Comparison of ENCODE assay signal across 10 mouse cellular contexts in the genomic region with DNA sequence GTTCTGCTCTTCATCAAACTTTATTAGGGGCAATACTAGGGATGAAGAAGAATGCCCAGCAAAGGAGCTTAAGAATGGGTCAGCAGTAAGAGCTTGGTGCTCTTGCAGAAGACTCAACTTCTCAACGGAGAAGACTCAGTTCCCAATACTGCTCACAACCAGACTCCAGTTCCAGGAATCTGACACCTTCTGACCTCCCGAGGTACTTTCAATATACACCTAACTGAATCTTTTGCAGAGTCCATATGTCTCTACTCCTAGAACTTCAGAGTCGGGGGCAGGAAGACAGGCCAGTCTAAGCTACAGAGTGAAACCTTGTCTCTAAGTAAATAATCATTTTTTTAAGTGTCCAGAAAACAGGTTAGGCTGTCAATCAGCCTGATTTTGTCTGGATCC. TPM values are rescaled to one million over a fixed set of nuclear protein-coding genes. Genes with fewer than 3 reads are reported as not detected.
DNase-seq lines count a peak whose midpoint lies in the region; ATAC-seq and TF ChIP-seq lines count a peak whose summit lies in the region.
"Had no signal": no experiment of that assay in that cellular context is flagged by ENCODE, and none has a peak within 500 bp of the region (broad histone marks: within the 10 kb centered on the region; RNA-seq: fewer than 3 reads in every experiment).

No protein-coding gene starts in this region.

- H3K79me2 ChIP-seq in myocyte (ENCODE audit: control insufficient read depth, insufficient read depth) = peaks cover 16% of the 10 kb centered on the region

- peak overlapping the region; percentile 83 for H3K4me3 ChIP-seq in heart, postnatal 0 days (ENCODE audit: low read depth, low read length)
- H3K4me3 ChIP-seq in myocyte = peak overlapping the region; percentile 24

- ATAC-seq in heart, postnatal 0 days (ENCODE audit: insufficient read depth, low read depth) = no peak
- ATAC-seq in cerebellum, adult (ENCODE audit: insufficient number of reproducible peaks, low FRiP score, low TSS enrichment) = no peak

- H3K36me3 ChIP-seq in heart, postnatal 0 days (replicated peaks; ENCODE audit: control insufficient read depth, insufficient read depth, low read length) = no peaks in the 10 kb centered on the region; the same call in 1 of the 2 replicates
- no peaks in the 10 kb centered on the region for H3K36me3 ChIP-seq in myocyte (ENCODE audit: control insufficient read depth, insufficient read depth)
- H3K36me3 ChIP-seq: G1E had no signal

- H3K27ac ChIP-seq in heart, postnatal 0 days (ENCODE audit: low read depth) = peak overlapping the region; percentile 15; the same call in 1 of the 2 replicates

- H3K9me3 ChIP-seq in heart, postnatal 0 days (replicated peaks; ENCODE audit: control insufficient read depth, low read length) = no peaks in the 10 kb centered on the region

- no peaks in the 10 kb centered on the region for H3K27me3 ChIP-seq in heart, postnatal 0 days (ENCODE audit: control insufficient read depth, insufficient read depth, low read length)
- peaks cover 4% of the 10 kb centered on the region for H3K27me3 ChIP-seq in myocyte (ENCODE audit: control insufficient read depth, insufficient read depth, insufficient read length)

- peak; percentile 5 for DNase-seq in heart, postnatal 0 days (ENCODE audit: low spot score)
- DNase-seq in heart, adult 11 months = no peak
- peak; percentile 11 for DNase-seq in brain, embryonic 14.5 days (ENCODE audit: low read depth)
- DNase-seq in hindlimb bud, embryonic 11.5 days (ENCODE audit: extremely low spot score, low read depth, low spot score) = peak; percentile 16
- no peak for DNase-seq in thymus, adult 18-20 months
- DNase-seq in frontal cortex, postnatal 10 days (ENCODE audit: low spot score in 2 of 2) = no peak

- no peak for TF ChIP-seq POLR2A in brain, embryonic 14.5 days (IDR thresholded peaks at IDR 0.05; ENCODE audit: borderline replicate concordance, extremely low read depth, insufficient read depth, insufficient read length, poor library complexity, severe bottlenecking)
- no peak for TF ChIP-seq POLR2A in myocyte (IDR thresholded peaks at IDR 0.05; ENCODE audit: insufficient read length, low read depth)

- H3K4me2 ChIP-seq in heart, postnatal 0 days (ENCODE audit: low read depth, low read length) = peak overlapping the region; percentile 74
- peak overlapping the region; percentile 82 for H3K4me2 ChIP-seq in myocyte (ENCODE audit: low read depth)

- peaks cover 7% of the 10 kb centered on the region; the same call in 1 of the 2 replicates for H3K4me1 ChIP-seq in heart, postnatal 0 days (ENCODE audit: control insufficient read depth, insufficient read depth)

- no peak for TF ChIP-seq EP300 in heart, postnatal 0 days (IDR thresholded peaks at IDR 0.05; ENCODE audit: low read depth)

- peak overlapping the region; percentile 96 for H3ac ChIP-seq in myocyte (ENCODE audit: control insufficient read depth, insufficient read length)

- H3K9ac ChIP-seq in heart, postnatal 0 days (replicated peaks; ENCODE audit: low read depth, low read length) = peak overlapping the region; percentile 96

- WGBS in heart, postnatal 0 days = 7% methylated on average over 3 of the region's 3 CpGs

- no peak for TF ChIP-seq CTCF in heart, postnatal 0 days (IDR thresholded peaks at IDR 0.05; ENCODE audit: low read depth)
- no peak for TF ChIP-seq CTCF in brain, embryonic 14.5 days (IDR thresholded peaks at IDR 0.05; ENCODE audit: borderline replicate concordance, extremely low read depth, insufficient read depth, insufficient read length)

TF ChIP-seq in myocyte, 11 proteins besides CTCF, POLR2A, EP300 and RAD21:
- no peak for TF ChIP-seq MYOD1 (IDR thresholded peaks at IDR 0.05; ENCODE audit: control insufficient read depth in 1 of 3, insufficient read length in 2 of 3, low read depth in 2 of 3)
- no peak for TF ChIP-seq E2F4 (IDR thresholded peaks at IDR 0.05; ENCODE audit: insufficient read depth)
- no peak for TF ChIP-seq REST (IDR thresholded peaks at IDR 0.05; ENCODE audit: insufficient read depth, insufficient read length)
- no peak for TF ChIP-seq TCF3 (IDR thresholded peaks at IDR 0.05; ENCODE audit: insufficient read length, low read depth)
- TF ChIP-seq MYOG (IDR thresholded peaks at IDR 0.05; ENCODE audit: control insufficient read depth in 1 of 3, insufficient read depth in 1 of 3, insufficient read length in 2 of 3, low read depth in 2 of 3) = no peak
TF ChIP-seq in myocyte: peak in this region for 0.

RNA-seq across cellular contexts. Expression of a gene that starts 1.1 kb away (rescaled TPM):
- 39.3 and 55.5 TPM in 2 replicates for total RNA-seq in heart, postnatal 0 days (2014; rRNA removed; ENCODE audit: low replicate concordance)
- polyA plus RNA-seq in heart, postnatal 0 days (2015; fragmentation: Nextera tagmentation; extraction: Ambion mirVana) = 1.9 and 2.2 TPM in 2 replicates
- polyA plus RNA-seq in brain, embryonic 14.5 days (2012; rRNA removed) = 35.5 and 40.4 TPM in 2 replicates
- 22.1 TPM for polyA plus RNA-seq in myocyte (2012; fragmentation: generic; extraction: Trizol)
- total RNA-seq: common myeloid progenitor, adult 5-6 weeks; G1E had no signal
- polyA plus RNA-seq: G1E had no signal

RNA-seq across cellular contexts. Expression of a gene that starts 36.7 kb away (rescaled TPM):
- total RNA-seq in heart, postnatal 0 days (2014; rRNA removed; ENCODE audit: low replicate concordance) = not detected in 2 replicates
- not detected in 2 replicates for polyA plus RNA-seq in heart, postnatal 0 days (2015; fragmentation: Nextera tagmentation; extraction: Ambion mirVana)
- not detected in 2 replicates for polyA plus RNA-seq in brain, embryonic 14.5 days (2012; rRNA removed)
- not detected for polyA plus RNA-seq in myocyte (2012; fragmentation: generic; extraction: Trizol)
- total RNA-seq: common myeloid progenitor, adult 5-6 weeks; G1E had no signal
- polyA plus RNA-seq: G1E had no signal

RNA-seq across cellular contexts. Expression of a gene that starts 37.4 kb away (rescaled TPM):
- total RNA-seq in heart, postnatal 0 days (2014; rRNA removed; ENCODE audit: low replicate concordance) = 54.8 and 57.3 TPM in 2 replicates
- 55.7 and 59.3 TPM in 2 replicates for polyA plus RNA-seq in heart, postnatal 0 days (2015; fragmentation: Nextera tagmentation; extraction: Ambion mirVana)
- polyA plus RNA-seq in brain, embryonic 14.5 days (2012; rRNA removed) = 133 and 136 TPM in 2 replicates
- polyA plus RNA-seq in myocyte (2012; fragmentation: generic; extraction: Trizol) = 48.7 TPM

Comparison
In these comparisons a context has a peak if more than half of its experiments do, and no peak if none do; other contexts are left out.
1. DNase-seq: peak in heart, postnatal 0 days (single experiment), brain, embryonic 14.5 days (single experiment) and hindlimb bud, embryonic 11.5 days (single experiment); none in heart, adult 11 months (single experiment), thymus, adult 18-20 months (0 of 2) and frontal cortex, postnatal 10 days (0 of 2).